Mouse (Mus musculus) testis, adult 2 months (tissue): ENCODE measurements around the gene Plppr3.

Experiments used
- CTCF ChIP-seq: fragments of 200-500 bp; IDR thresholded peaks from 2 replicates; pipeline ENCODE4 v1.5.1; 2012; ENCODE audit warnings: low read depth, mild to moderate bottlenecking, inconsistent platforms, low read length, moderate library complexity; ENCODE audit not compliant: control insufficient read depth, insufficient read depth, insufficient replicate concordance
- POLR2A ChIP-seq: fragments of 200-500 bp; IDR thresholded peaks from 2 replicates; pipeline ENCODE4 v1.6.1; 2012; ENCODE audit warnings: low read depth, mild to moderate bottlenecking, inconsistent platforms, low read length, moderate library complexity; ENCODE audit not compliant: control insufficient read depth

- TF ChIP-seq CTCF (no peak), POLR2A (no peak)
These were observed 41.6 kb upstream of the Plppr3 start for GRCm38 (mm10) chr10:79916081-79916480.
